Mouse (Mus musculus): ENCODE data around the gene Sod1.

Sod1 gene

GRCm38 (mm10) chr16:90220026-90220891, at the start of gene Sod1:
Gene Sod1, plus strand, starts transcription at chr16:90220754.
- DNase-seq (ENCODE audit: low spot score in 2 of 2), result peak; percentile 93 to 95

GRCm38 (mm10) chr16:90171416-90171815, 49.1 kb upstream of the Sod1 start:
- peak in 1 of 2 experiments; percentile 20 for DNase-seq (ENCODE audit: low spot score in 2 of 2)

- peak; percentile 74 to 88 for DNase-seq (ENCODE audit: low spot score in 2 of 2)
Measured at GRCm38 (mm10) chr16:90176472-90176871, 44.1 kb upstream of the Sod1 start.

GRCm38 (mm10) chr16:90177425-90177824, 43.1 kb upstream of the Sod1 start:
- no peak for DNase-seq (ENCODE audit: low spot score in 2 of 2)

- peak in 1 of 2 experiments; percentile 14 for DNase-seq (ENCODE audit: low spot score in 2 of 2)
Measured at GRCm38 (mm10) chr16:90178404-90178803, 42.1 kb upstream of the Sod1 start.

- DNase-seq (ENCODE audit: low spot score in 2 of 2), result peak in 1 of 2 experiments; percentile 14
Measured at GRCm38 (mm10) chr16:90179892-90180291, 40.7 kb upstream of the Sod1 start.

- DNase-seq (ENCODE audit: low spot score in 2 of 2), result no peak
Measured at GRCm38 (mm10) chr16:90180975-90181374, 39.6 kb upstream of the Sod1 start.

GRCm38 (mm10) chr16:90181673-90182072, 38.9 kb upstream of the Sod1 start:
- DNase-seq (ENCODE audit: low spot score in 2 of 2), result peak in 1 of 2 experiments; percentile 24

GRCm38 (mm10) chr16:90184135-90184534, 36.4 kb upstream of the Sod1 start:
- DNase-seq (ENCODE audit: low spot score in 2 of 2), result no peak

GRCm38 (mm10) chr16:90185928-90186588, 34.5 kb upstream of the Sod1 start:
- peak; percentile 90 to 91 for DNase-seq (ENCODE audit: low spot score in 2 of 2)

- DNase-seq (ENCODE audit: low spot score in 2 of 2), result peak in 1 of 2 experiments; percentile 33
Measured at GRCm38 (mm10) chr16:90187453-90187852, 33.1 kb upstream of the Sod1 start.

GRCm38 (mm10) chr16:90191289-90191688, 29.3 kb upstream of the Sod1 start:
- no peak for DNase-seq (ENCODE audit: low spot score in 2 of 2)

GRCm38 (mm10) chr16:90193719-90194118, 26.8 kb upstream of the Sod1 start:
- DNase-seq (ENCODE audit: low spot score in 2 of 2), result no peak

GRCm38 (mm10) chr16:90196688-90197240, 23.8 kb upstream of the Sod1 start:
- DNase-seq (ENCODE audit: low spot score in 2 of 2), result no peak

GRCm38 (mm10) chr16:90197337-90197973, 23.1 kb upstream of the Sod1 start:
- peak; percentile 71 to 76 for DNase-seq (ENCODE audit: low spot score in 2 of 2)

GRCm38 (mm10) chr16:90198626-90199025, 21.9 kb upstream of the Sod1 start:
- no peak for DNase-seq (ENCODE audit: low spot score in 2 of 2)

- no peak for DNase-seq (ENCODE audit: low spot score in 2 of 2)
Measured at GRCm38 (mm10) chr16:90199174-90199573, 21.4 kb upstream of the Sod1 start.

- DNase-seq (ENCODE audit: low spot score in 2 of 2), result no peak
Measured at GRCm38 (mm10) chr16:90202140-90202539, 18.4 kb upstream of the Sod1 start.

GRCm38 (mm10) chr16:90203226-90203962, 17.2 kb upstream of the Sod1 start:
- no peak for DNase-seq (ENCODE audit: low spot score in 2 of 2)

GRCm38 (mm10) chr16:90204868-90205267, 15.7 kb upstream of the Sod1 start:
- DNase-seq (ENCODE audit: low spot score in 2 of 2), result no peak

- no peak for DNase-seq (ENCODE audit: low spot score in 2 of 2)
Measured at GRCm38 (mm10) chr16:90208996-90209395, 11.6 kb upstream of the Sod1 start.

Data from right cerebral cortex, postnatal 10 days (tissue).